Mouse (Mus musculus): ENCODE data around the gene Kcnk10. TPM values are rescaled to one million over a fixed set of nuclear protein-coding genes. Genes with fewer than 3 reads are reported as not detected.

The Kcnk10 gene
- polyA plus RNA-seq, 1 experiment from 2014 or later: 39.7 TPM

GRCm38 (mm10) chr12:98557013-98557677 is 21.0 kb downstream of the Kcnk10 start:
- no peak overlapping the region for H3K4me2 ChIP-seq (replicated peaks)
- peaks cover 6% of the 10 kb centered on the region for H3K4me1 ChIP-seq (replicated peaks; ENCODE audit: control insufficient read depth, insufficient read depth, low read length)
- DNase-seq (ENCODE audit: low spot score) (no peak), ATAC-seq (ENCODE audit: low FRiP score) (no peak)
- no peak overlapping the region for H3K9ac ChIP-seq
- no peaks in the 10 kb centered on the region for H3K27me3 ChIP-seq (ENCODE audit: control insufficient read depth, insufficient read depth, low read length)
- H3K9me3 ChIP-seq (ENCODE audit: control insufficient read depth, low read length): no peaks in the 10 kb centered on the region
- no peak overlapping the region for H3K27ac ChIP-seq
- H3K4me3 ChIP-seq (replicated peaks; ENCODE audit: low read length): no peak overlapping the region
- 88% methylated on average over 7 of the region's 7 CpGs for WGBS
- H3K36me3 ChIP-seq (replicated peaks; ENCODE audit: control insufficient read depth, insufficient read depth): no peaks in the 10 kb centered on the region

- Histone ChIP-seq H3K9ac (no peak overlapping the region), H3K4me3 (replicated peaks; ENCODE audit: low read length) (no peak overlapping the region), H3K27ac (no peak overlapping the region), H3K4me1 (replicated peaks; ENCODE audit: control insufficient read depth, insufficient read depth, low read length) (0 out of 2 replicates have a peak, but pooled peaks cover 3% of the 10 kb centered on the region), H3K36me3 (replicated peaks; ENCODE audit: control insufficient read depth, insufficient read depth) (no peaks in the 10 kb centered on the region; the same call in 1 of the 2 replicates), H3K4me2 (replicated peaks) (no peak overlapping the region), H3K27me3 (ENCODE audit: control insufficient read depth, insufficient read depth, low read length) (no peaks in the 10 kb centered on the region), H3K9me3 (ENCODE audit: control insufficient read depth, low read length) (no peaks in the 10 kb centered on the region)
- DNase-seq (ENCODE audit: low spot score) (no peak), ATAC-seq (ENCODE audit: low FRiP score) (no peak)
- 88% methylated on average over 6 of the region's 6 CpGs for WGBS
These were observed 28.1 kb downstream of the Kcnk10 start for GRCm38 (mm10) chr12:98549981-98550380.

- Histone ChIP-seq H3K9ac (no peak overlapping the region), H3K4me2 (replicated peaks) (no peak overlapping the region), H3K36me3 (replicated peaks; ENCODE audit: control insufficient read depth, insufficient read depth) (no peaks in the 10 kb centered on the region; the same call in 1 of the 2 replicates), H3K4me1 (replicated peaks; ENCODE audit: control insufficient read depth, insufficient read depth, low read length) (0 out of 2 replicates have a peak, but pooled peaks cover 3% of the 10 kb centered on the region), H3K9me3 (ENCODE audit: control insufficient read depth, low read length) (no peaks in the 10 kb centered on the region), H3K4me3 (replicated peaks; ENCODE audit: low read length) (no peak overlapping the region), H3K27me3 (ENCODE audit: control insufficient read depth, insufficient read depth, low read length) (no peaks in the 10 kb centered on the region), H3K27ac (no peak overlapping the region)
- WGBS: 76% methylated on average over 9 of the region's 9 CpGs
- ATAC-seq (ENCODE audit: low FRiP score) (no peak), DNase-seq (ENCODE audit: low spot score) (no peak)
These were observed 30.0 kb downstream of the Kcnk10 start for GRCm38 (mm10) chr12:98548141-98548540.

- H3K9me3 ChIP-seq (ENCODE audit: control insufficient read depth, low read length): no peaks in the 10 kb centered on the region
- no peaks in the 10 kb centered on the region for H3K27me3 ChIP-seq (ENCODE audit: control insufficient read depth, insufficient read depth, low read length)
- H3K9ac ChIP-seq: no peak overlapping the region
- no peak overlapping the region for H3K4me3 ChIP-seq (replicated peaks; ENCODE audit: low read length)
- 74% methylated on average over 2 of the region's 2 CpGs for WGBS
- DNase-seq (ENCODE audit: low spot score): no peak
- no peak overlapping the region for H3K4me2 ChIP-seq (replicated peaks)
- no peaks in the 10 kb centered on the region for H3K36me3 ChIP-seq (replicated peaks; ENCODE audit: control insufficient read depth, insufficient read depth)
- H3K4me1 ChIP-seq (replicated peaks; ENCODE audit: control insufficient read depth, insufficient read depth, low read length): 0 out of 2 replicates have a peak, but pooled peaks cover 3% of the 10 kb centered on the region
- no peak for ATAC-seq (ENCODE audit: low FRiP score)
- 0 out of 2 replicates have a peak overlapping the region, but pooled peaks have one; percentile 15 for H3K27ac ChIP-seq
These were observed 32.2 kb downstream of the Kcnk10 start for GRCm38 (mm10) chr12:98545875-98546274.

GRCm38 (mm10) chr12:98545251-98545560 is 32.9 kb downstream of the Kcnk10 start:
- no peaks in the 10 kb centered on the region for H3K9me3 ChIP-seq (ENCODE audit: control insufficient read depth, low read length)
- no peak; the same call in 1 of the 2 replicates for ATAC-seq (ENCODE audit: low FRiP score)
- 0 out of 2 replicates have a peak, but pooled peaks cover 3% of the 10 kb centered on the region for H3K4me1 ChIP-seq (replicated peaks; ENCODE audit: control insufficient read depth, insufficient read depth, low read length)
- H3K9ac ChIP-seq: no peak overlapping the region
- WGBS: 54% methylated on average over 4 of the region's 4 CpGs
- no peaks in the 10 kb centered on the region for H3K36me3 ChIP-seq (replicated peaks; ENCODE audit: control insufficient read depth, insufficient read depth)
- no peak overlapping the region for H3K4me2 ChIP-seq (replicated peaks)
- DNase-seq (ENCODE audit: low spot score): no peak
- no peaks in the 10 kb centered on the region for H3K27me3 ChIP-seq (ENCODE audit: control insufficient read depth, insufficient read depth, low read length)
- H3K4me3 ChIP-seq (replicated peaks; ENCODE audit: low read length): no peak overlapping the region
- H3K27ac ChIP-seq: no peak overlapping the region

- ATAC-seq (ENCODE audit: low FRiP score) (no peak), DNase-seq (ENCODE audit: low spot score) (no peak)
- 0 out of 2 replicates have a peak, but pooled peaks cover 3% of the 10 kb centered on the region for H3K4me1 ChIP-seq (replicated peaks; ENCODE audit: control insufficient read depth, insufficient read depth, low read length)
- no peaks in the 10 kb centered on the region for H3K9me3 ChIP-seq (ENCODE audit: control insufficient read depth, low read length)
- no peak overlapping the region for H3K9ac ChIP-seq
- no peak overlapping the region for H3K27ac ChIP-seq
- H3K4me3 ChIP-seq (replicated peaks; ENCODE audit: low read length): no peak overlapping the region
- WGBS: 87% methylated on average over 9 of the region's 9 CpGs
- H3K36me3 ChIP-seq (replicated peaks; ENCODE audit: control insufficient read depth, insufficient read depth): no peaks in the 10 kb centered on the region
- H3K27me3 ChIP-seq (ENCODE audit: control insufficient read depth, insufficient read depth, low read length): no peaks in the 10 kb centered on the region
- H3K4me2 ChIP-seq (replicated peaks): no peak overlapping the region
These were observed 33.4 kb downstream of the Kcnk10 start for GRCm38 (mm10) chr12:98544545-98545250.

- Histone ChIP-seq H3K27me3 (ENCODE audit: control insufficient read depth, insufficient read depth, low read length) (no peaks in the 10 kb centered on the region), H3K4me3 (replicated peaks; ENCODE audit: low read length) (no peak overlapping the region), H3K9me3 (ENCODE audit: control insufficient read depth, low read length) (no peaks in the 10 kb centered on the region), H3K4me1 (replicated peaks; ENCODE audit: control insufficient read depth, insufficient read depth, low read length) (no peaks in the 10 kb centered on the region), H3K27ac (no peak overlapping the region), H3K36me3 (replicated peaks; ENCODE audit: control insufficient read depth, insufficient read depth) (no peaks in the 10 kb centered on the region), H3K4me2 (replicated peaks) (no peak overlapping the region), H3K9ac (no peak overlapping the region)
- no peak for ATAC-seq (ENCODE audit: low FRiP score)
- DNase-seq (ENCODE audit: low spot score): no peak
- 78% methylated on average over 5 of the region's 5 CpGs for WGBS
These were observed 41.4 kb downstream of the Kcnk10 start for GRCm38 (mm10) chr12:98536760-98537159.

- H3K9ac ChIP-seq: no peak overlapping the region
- H3K4me1 ChIP-seq (replicated peaks; ENCODE audit: control insufficient read depth, insufficient read depth, low read length): no peaks in the 10 kb centered on the region
- no peaks in the 10 kb centered on the region for H3K9me3 ChIP-seq (ENCODE audit: control insufficient read depth, low read length)
- H3K4me3 ChIP-seq (replicated peaks; ENCODE audit: low read length): no peak overlapping the region
- 89% methylated on average over 6 of the region's 6 CpGs for WGBS
- no peak for ATAC-seq (ENCODE audit: low FRiP score)
- no peak for DNase-seq (ENCODE audit: low spot score)
- no peaks in the 10 kb centered on the region for H3K27me3 ChIP-seq (ENCODE audit: control insufficient read depth, insufficient read depth, low read length)
- H3K36me3 ChIP-seq (replicated peaks; ENCODE audit: control insufficient read depth, insufficient read depth): no peaks in the 10 kb centered on the region
- no peak overlapping the region for H3K27ac ChIP-seq
- H3K4me2 ChIP-seq (replicated peaks): no peak overlapping the region
These were observed 42.1 kb downstream of the Kcnk10 start for GRCm38 (mm10) chr12:98536036-98536435.

GRCm38 (mm10) chr12:98535494-98535901 is 42.6 kb downstream of the Kcnk10 start:
- Histone ChIP-seq H3K9ac (no peak overlapping the region), H3K27me3 (ENCODE audit: control insufficient read depth, insufficient read depth, low read length) (no peaks in the 10 kb centered on the region), H3K9me3 (ENCODE audit: control insufficient read depth, low read length) (no peaks in the 10 kb centered on the region), H3K4me1 (replicated peaks; ENCODE audit: control insufficient read depth, insufficient read depth, low read length) (no peaks in the 10 kb centered on the region), H3K36me3 (replicated peaks; ENCODE audit: control insufficient read depth, insufficient read depth) (no peaks in the 10 kb centered on the region), H3K4me2 (replicated peaks) (no peak overlapping the region), H3K27ac (no peak overlapping the region), H3K4me3 (replicated peaks; ENCODE audit: low read length) (no peak overlapping the region)
- no peak for DNase-seq (ENCODE audit: low spot score)
- WGBS: 84% methylated on average over 9 of the region's 9 CpGs
- ATAC-seq (ENCODE audit: low FRiP score): no peak

All from hindbrain, embryonic 14.5 days (tissue).